Comparison of ENCODE assay signal across 18 mouse cellular contexts in genomic region chr15:12100912-12101311, GRCm38 (mm10). TPM values are rescaled to one million over a fixed set of nuclear protein-coding genes. Genes with fewer than 3 reads are reported as not detected.
DNase-seq lines count a peak whose midpoint lies in the region; ATAC-seq and TF ChIP-seq lines count a peak whose summit lies in the region.
"Had no signal": no experiment of that assay in that cellular context is flagged by ENCODE, and none has a peak within 500 bp of the region (broad histone marks: within the 10 kb centered on the region; RNA-seq: fewer than 3 reads in every experiment).

No protein-coding gene starts in this region.

- H3K9ac ChIP-seq in intestine, postnatal 0 days (ENCODE audit: low read depth, low read length) = no peak overlapping the region
- H3K9ac ChIP-seq in intestine, embryonic 16.5 days (ENCODE audit: low read depth, low read length) = no peak overlapping the region
- H3K9ac ChIP-seq: heart, embryonic 12.5 days; limb, embryonic 15.5 days; liver, postnatal 0 days; neural tube, embryonic 15.5 days had no signal

- TF ChIP-seq CTCF in intestine, postnatal 0 days (IDR thresholded peaks at IDR 0.05; ENCODE audit: low read depth) = peak; percentile 27; the same call in 1 of the 2 replicates

- DNase-seq in retina, postnatal 1 day = peak; percentile 61
- no peak for DNase-seq in retina, embryonic 14.5 days (ENCODE audit: low spot score)
- DNase-seq in gonadal fat pad, adult 2 months (ENCODE audit: low read depth) = peak; percentile 62
- no peak for DNase-seq in left cerebral cortex, postnatal 14 days (ENCODE audit: low spot score in 2 of 2)
- no peak for DNase-seq in adrenal gland, adult 8-10 months
- DNase-seq: adrenal gland, postnatal 10 days; cerebellum, adult 8-10 months; gastrocnemius, postnatal 14 days; heart, postnatal 36 days; kidney, adult 18-20 months; kidney, postnatal 25 days; liver, postnatal 0 days had no signal

- 69% methylated on average over 5 of the region's 5 CpGs for WGBS in intestine, postnatal 0 days
- 59% methylated on average over 5 of the region's 5 CpGs for WGBS in intestine, embryonic 16.5 days

- ATAC-seq in intestine, postnatal 0 days = no peak
- ATAC-seq in intestine, embryonic 16.5 days = no peak
- ATAC-seq: hindbrain, embryonic 16.5 days; liver, postnatal 0 days had no signal

- H3K4me3 ChIP-seq in intestine, postnatal 0 days (ENCODE audit: low read depth, low read length) = no peak overlapping the region
- H3K4me3 ChIP-seq in intestine, embryonic 16.5 days (ENCODE audit: low read length) = no peak overlapping the region
- H3K4me3 ChIP-seq: heart, embryonic 12.5 days; limb, embryonic 15.5 days; neural tube, embryonic 15.5 days had no signal

- no peaks in the 10 kb centered on the region for H3K9me3 ChIP-seq in intestine, postnatal 0 days (ENCODE audit: control insufficient read depth)
- no peaks in the 10 kb centered on the region for H3K9me3 ChIP-seq in intestine, embryonic 16.5 days (ENCODE audit: control insufficient read depth, low read length)
- H3K9me3 ChIP-seq: limb, embryonic 15.5 days; neural tube, embryonic 15.5 days had no signal

- no peak overlapping the region for H3K4me2 ChIP-seq in intestine, postnatal 0 days (replicated peaks; ENCODE audit: low read depth)
- H3K4me2 ChIP-seq in intestine, embryonic 16.5 days (ENCODE audit: low read depth, low read length) = no peak overlapping the region
- H3K4me2 ChIP-seq: heart, embryonic 12.5 days; limb, embryonic 15.5 days; neural tube, embryonic 15.5 days had no signal

- no peaks in the 10 kb centered on the region for H3K4me1 ChIP-seq in intestine, postnatal 0 days (replicated peaks; ENCODE audit: control insufficient read depth, insufficient read depth, low read length)
- H3K4me1 ChIP-seq in intestine, embryonic 16.5 days (ENCODE audit: control insufficient read depth, insufficient read depth, low read length) = no peaks in the 10 kb centered on the region
- H3K4me1 ChIP-seq: heart, embryonic 12.5 days; neural tube, embryonic 15.5 days had no signal

- no peaks in the 10 kb centered on the region for H3K36me3 ChIP-seq in intestine, postnatal 0 days (ENCODE audit: control insufficient read depth, insufficient read depth)
- H3K36me3 ChIP-seq in intestine, embryonic 16.5 days (ENCODE audit: control insufficient read depth, insufficient read depth, low read length) = no peaks in the 10 kb centered on the region
- H3K36me3 ChIP-seq: limb, embryonic 15.5 days; neural tube, embryonic 15.5 days had no signal

- intact Hi-C loops in left cerebral cortex, postnatal 14 days (cut with DNase I) = no loop called here

- H3K27me3 ChIP-seq in intestine, postnatal 0 days (replicated peaks; ENCODE audit: control insufficient read depth, insufficient read depth, low read length) = no peaks in the 10 kb centered on the region
- H3K27me3 ChIP-seq in intestine, embryonic 16.5 days (replicated peaks; ENCODE audit: control insufficient read depth, insufficient read depth, low read length) = no peaks in the 10 kb centered on the region
- H3K27me3 ChIP-seq: heart, embryonic 12.5 days; limb, embryonic 15.5 days; neural tube, embryonic 15.5 days had no signal

- H3K27ac ChIP-seq in intestine, postnatal 0 days (ENCODE audit: low read depth, low read length) = no peak overlapping the region
- H3K27ac ChIP-seq in intestine, embryonic 16.5 days (ENCODE audit: low read length) = no peak overlapping the region
- H3K27ac ChIP-seq: limb, embryonic 15.5 days; neural tube, embryonic 15.5 days had no signal

RNA-seq across cellular contexts. Expression of gene Zfr, which starts 16.7 kb away (rescaled TPM):
- polyA plus RNA-seq in intestine, postnatal 0 days (2015; fragmentation: Nextera tagmentation; extraction: Ambion mirVana) = 47.9 and 52.1 TPM in 2 replicates
- polyA plus RNA-seq in intestine, embryonic 16.5 days (2015; fragmentation: Nextera tagmentation; extraction: Ambion mirVana) = 79.7 and 86.9 TPM in 2 replicates
- polyA plus RNA-seq in gonadal fat pad, adult 2 months (2012; rRNA removed) = 98.9 and 124 TPM in 2 replicates
- 100 to 1,000 TPM; 347 to 349 TPM for total RNA-seq in left cerebral cortex, postnatal 14 days (2021)
- 100 to 1,000 TPM; 109 to 191 (median 172) TPM for total RNA-seq in adrenal gland, adult 8-10 months (2022)

Comparison
In these comparisons a context has a peak if more than half of its experiments do, and no peak if none do; other contexts are left out.
1. DNase-seq: peak in retina, postnatal 1 day (single experiment) and gonadal fat pad, adult 2 months (single experiment); none in retina, embryonic 14.5 days (single experiment), left cerebral cortex, postnatal 14 days (0 of 2) and adrenal gland, adult 8-10 months (single experiment).